Mouse (Mus musculus) monocyte, adult 2 months (primary cell): ENCODE data around the gene Btbd17.
A peak's percentile ranks its signal among the peaks of the same experiment; 100 is the strongest.

Experiments used
- DNase-seq, 2 experiments: peaks; one replicate each; pipeline ENCODE4 v3.0.0; 2022; ENCODE audit warnings: low spot score in 2 of 2, low read depth in 1 of 2

The Btbd17 gene

DNA sequence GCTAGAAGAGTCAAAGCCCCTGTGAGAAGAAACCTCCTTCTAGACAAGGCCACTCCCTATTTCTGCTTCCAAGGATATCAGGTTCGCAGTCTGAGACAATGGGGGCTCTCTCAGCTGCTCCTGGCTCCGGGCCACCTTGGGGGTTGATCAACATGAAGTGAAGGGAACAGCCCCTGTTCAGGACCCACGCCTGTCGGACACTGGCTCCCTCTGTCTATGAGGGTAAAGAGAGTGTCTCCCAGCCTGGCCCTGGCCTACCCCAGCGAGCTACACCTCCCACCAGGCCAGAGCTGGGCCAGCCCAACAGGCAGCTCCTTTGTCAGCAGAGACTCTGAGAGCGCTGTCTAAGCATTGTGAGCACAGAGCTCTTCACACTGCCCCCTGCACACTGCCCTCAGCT lies 25.8 kb downstream of the Btbd17 start:
- DNase-seq = no peak

DNA sequence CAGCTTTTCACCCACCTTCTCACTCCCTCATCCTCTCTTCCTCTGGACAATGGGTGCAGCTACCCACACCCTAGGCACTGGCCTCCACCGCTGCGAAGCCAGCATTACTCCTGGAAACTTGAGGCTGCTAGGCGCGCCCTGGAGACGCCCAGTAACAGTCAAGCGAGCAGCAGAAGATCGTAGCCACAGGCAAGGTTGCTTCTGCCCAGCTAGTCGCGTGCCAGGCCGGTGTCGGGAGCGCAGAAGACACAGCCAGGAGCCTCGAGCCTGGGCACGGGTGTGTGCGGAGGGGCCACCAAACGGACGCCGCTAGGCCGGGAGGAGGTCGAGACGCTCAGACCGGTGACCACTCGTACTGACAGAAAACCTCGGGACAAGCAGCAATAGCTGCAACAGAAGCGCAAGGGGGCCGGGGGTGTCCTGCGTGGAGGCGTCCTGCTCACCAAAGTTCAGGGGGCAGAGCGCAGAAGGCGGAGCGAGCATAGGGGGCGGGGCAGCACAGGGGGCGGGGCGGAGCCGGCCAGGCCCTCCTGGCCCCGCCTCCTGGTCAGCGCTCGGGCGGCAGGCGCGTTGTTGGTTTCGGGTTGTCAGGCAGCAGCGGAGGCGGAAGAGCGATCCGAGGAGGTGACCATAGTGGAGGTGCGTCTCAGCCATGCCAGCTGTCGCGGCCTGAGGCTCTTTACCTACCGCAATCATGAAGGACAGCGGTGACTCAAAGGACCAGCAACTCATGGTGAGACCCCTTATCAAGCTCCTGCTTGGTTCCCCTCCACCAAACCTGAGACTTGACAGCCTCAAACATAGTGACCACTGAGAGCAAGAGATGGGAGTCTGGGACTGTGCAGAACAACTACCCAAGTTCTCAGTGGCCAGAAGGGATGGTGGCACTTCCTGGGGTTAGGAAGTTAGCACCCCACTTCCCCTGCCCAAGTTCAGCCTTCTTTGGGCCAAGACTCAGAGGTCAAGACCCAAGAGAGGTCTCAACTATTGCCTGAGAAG lies 30.6 kb downstream of the Btbd17 start, which contains the start of gene Kif19a:
Gene Kif19a, plus strand, starts transcription at position 569 of the 999 bp plus-strand sequence.
- peak in 1 of 2 experiments; percentile 23 for DNase-seq

DNA sequence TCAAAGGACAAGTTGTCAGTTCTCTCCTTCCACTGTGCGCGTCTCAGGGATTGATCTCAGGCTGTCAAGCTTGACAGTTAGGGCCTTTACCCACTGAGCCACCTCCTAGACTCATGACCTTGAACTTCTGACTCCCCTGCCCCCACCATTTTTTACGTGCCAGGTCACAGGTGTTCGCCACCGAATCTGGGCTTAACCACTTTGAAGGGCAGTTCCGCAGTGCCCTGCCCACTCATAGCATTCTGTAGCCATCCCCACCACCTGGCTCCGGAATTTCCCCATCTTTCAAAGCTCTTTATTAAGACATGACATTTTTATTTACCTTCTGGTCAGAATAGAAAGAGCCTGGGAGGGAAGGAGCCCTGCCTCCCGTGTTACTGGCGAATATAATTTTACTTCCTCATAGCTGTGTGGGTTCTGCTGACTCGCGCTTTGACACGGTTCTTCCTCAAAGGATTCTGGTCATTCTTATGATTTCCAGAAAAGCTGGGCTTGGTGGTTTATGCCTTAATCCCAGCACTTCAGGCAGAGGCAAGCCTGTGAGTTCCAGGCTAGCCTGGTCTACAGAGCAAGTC lies 48.1 kb downstream of the Btbd17 start:
- no peak for DNase-seq

DNA sequence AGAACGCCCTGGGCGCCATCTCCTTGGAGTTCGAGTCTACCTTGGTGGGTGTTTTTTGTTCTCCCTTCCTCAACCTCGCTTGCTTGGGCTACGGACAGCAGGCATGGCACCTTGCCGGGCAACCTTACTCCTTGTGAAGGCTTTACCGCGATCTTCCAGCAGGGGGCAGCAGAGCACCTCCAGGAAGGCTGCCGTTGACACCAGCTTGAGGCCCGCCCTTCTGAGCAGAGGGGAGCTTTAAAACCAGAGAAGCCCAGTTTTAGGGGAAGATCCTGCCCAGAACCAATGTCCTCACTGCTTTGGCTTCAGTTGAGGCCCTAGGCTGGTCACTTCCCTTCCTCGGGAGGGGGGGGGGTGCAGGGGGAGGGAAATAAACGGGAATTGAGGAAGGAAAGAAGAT lies 50.6 kb downstream of the Btbd17 start:
- peak; percentile 70 to 85 for DNase-seq

DNA sequence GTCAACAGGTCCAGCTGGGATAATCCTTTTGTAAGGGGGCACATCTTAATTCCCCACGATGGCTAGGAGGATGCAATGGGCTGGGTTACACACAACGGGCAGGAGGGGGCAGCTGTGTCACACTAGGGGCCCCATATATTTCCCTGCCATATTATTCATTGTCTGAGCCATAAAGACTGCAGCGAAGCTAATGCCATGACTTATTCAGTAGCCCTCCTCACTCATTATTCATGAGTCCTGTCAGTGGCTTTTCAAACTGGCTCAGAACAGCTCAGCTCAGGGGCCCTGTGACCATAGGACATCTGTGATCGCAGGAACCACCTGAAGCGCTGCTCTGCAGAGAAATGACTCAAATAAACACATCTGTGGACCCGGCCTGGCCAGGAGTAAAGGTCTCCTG lies 54.3 kb downstream of the Btbd17 start:
- DNase-seq = no peak
